Mouse (Mus musculus): ENCODE measurements around the gene Pum3.

Pum3 gene

GRCm38 (mm10) chr19:27379712-27380401 lies 49.8 kb downstream of the Pum3 start:
- no peak for DNase-seq (ENCODE audit: low read depth, low spot score)
- H3K27me3 ChIP-seq (ENCODE audit: control insufficient read depth, insufficient read depth, low read length, poor library complexity, severe bottlenecking), result no peaks in the 10 kb centered on the region
- no peaks in the 10 kb centered on the region for H3K36me3 ChIP-seq (ENCODE audit: control insufficient read depth, insufficient read depth, low read length, poor library complexity, severe bottlenecking)

GRCm38 (mm10) chr19:27370784-27371183 lies 58.8 kb downstream of the Pum3 start:
- DNase-seq (ENCODE audit: low read depth, low spot score), result no peak
- peaks cover 2% of the 10 kb centered on the region; the same call in 1 of the 2 replicates for H3K27me3 ChIP-seq (ENCODE audit: control insufficient read depth, insufficient read depth, low read length, poor library complexity, severe bottlenecking)
- no peaks in the 10 kb centered on the region for H3K36me3 ChIP-seq (ENCODE audit: control insufficient read depth, insufficient read depth, low read length, poor library complexity, severe bottlenecking)

- no peak for DNase-seq (ENCODE audit: low read depth, low spot score)
- peaks cover 2% of the 10 kb centered on the region; the same call in 1 of the 2 replicates for H3K27me3 ChIP-seq (ENCODE audit: control insufficient read depth, insufficient read depth, low read length, poor library complexity, severe bottlenecking)
- H3K36me3 ChIP-seq (ENCODE audit: control insufficient read depth, insufficient read depth, low read length, poor library complexity, severe bottlenecking), result no peaks in the 10 kb centered on the region
Measured at GRCm38 (mm10) chr19:27370174-27370573, 59.5 kb downstream of the Pum3 start.

GRCm38 (mm10) chr19:27369461-27370135 lies 60.0 kb downstream of the Pum3 start:
- H3K27me3 ChIP-seq (ENCODE audit: control insufficient read depth, insufficient read depth, low read length, poor library complexity, severe bottlenecking), result peaks cover 2% of the 10 kb centered on the region; the same call in 1 of the 2 replicates
- H3K36me3 ChIP-seq (ENCODE audit: control insufficient read depth, insufficient read depth, low read length, poor library complexity, severe bottlenecking), result no peaks in the 10 kb centered on the region
- no peak for DNase-seq (ENCODE audit: low read depth, low spot score)

- DNase-seq (ENCODE audit: low read depth, low spot score), result no peak
- Histone ChIP-seq H3K27me3 (ENCODE audit: control insufficient read depth, insufficient read depth, low read length, poor library complexity, severe bottlenecking) (peaks cover 2% of the 10 kb centered on the region; the same call in 1 of the 2 replicates), H3K36me3 (ENCODE audit: control insufficient read depth, insufficient read depth, low read length, poor library complexity, severe bottlenecking) (no peaks in the 10 kb centered on the region)
Measured at GRCm38 (mm10) chr19:27366113-27366746, 63.4 kb downstream of the Pum3 start.

- Histone ChIP-seq H3K27me3 (ENCODE audit: control insufficient read depth, insufficient read depth, low read length, poor library complexity, severe bottlenecking) (peaks cover 2% of the 10 kb centered on the region; the same call in 1 of the 2 replicates), H3K36me3 (ENCODE audit: control insufficient read depth, insufficient read depth, low read length, poor library complexity, severe bottlenecking) (no peaks in the 10 kb centered on the region)
- peak; percentile 1 for DNase-seq (ENCODE audit: low read depth, low spot score)
Measured at GRCm38 (mm10) chr19:27364521-27364931, 65.1 kb downstream of the Pum3 start.

- Histone ChIP-seq H3K27me3 (ENCODE audit: control insufficient read depth, insufficient read depth, low read length, poor library complexity, severe bottlenecking) (peaks cover 2% of the 10 kb centered on the region; the same call in 1 of the 2 replicates), H3K36me3 (ENCODE audit: control insufficient read depth, insufficient read depth, low read length, poor library complexity, severe bottlenecking) (no peaks in the 10 kb centered on the region)
- no peak for DNase-seq (ENCODE audit: low read depth, low spot score)
Measured at GRCm38 (mm10) chr19:27363891-27364290, 65.7 kb downstream of the Pum3 start.

GRCm38 (mm10) chr19:27360381-27360780 lies 69.2 kb downstream of the Pum3 start:
- no peak for DNase-seq (ENCODE audit: low read depth, low spot score)
- H3K27me3 ChIP-seq (ENCODE audit: control insufficient read depth, insufficient read depth, low read length, poor library complexity, severe bottlenecking), result no peaks in the 10 kb centered on the region
- no peaks in the 10 kb centered on the region for H3K36me3 ChIP-seq (ENCODE audit: control insufficient read depth, insufficient read depth, low read length, poor library complexity, severe bottlenecking)

- Histone ChIP-seq H3K27me3 (ENCODE audit: control insufficient read depth, insufficient read depth, low read length, poor library complexity, severe bottlenecking) (no peaks in the 10 kb centered on the region), H3K36me3 (ENCODE audit: control insufficient read depth, insufficient read depth, low read length, poor library complexity, severe bottlenecking) (no peaks in the 10 kb centered on the region)
- DNase-seq (ENCODE audit: low read depth, low spot score), result no peak
Measured at GRCm38 (mm10) chr19:27351700-27352099, 77.9 kb downstream of the Pum3 start.

GRCm38 (mm10) chr19:27346501-27346900 lies 83.1 kb downstream of the Pum3 start:
- H3K36me3 ChIP-seq (ENCODE audit: control insufficient read depth, insufficient read depth, low read length, poor library complexity, severe bottlenecking), result no peaks in the 10 kb centered on the region
- H3K27me3 ChIP-seq (ENCODE audit: control insufficient read depth, insufficient read depth, low read length, poor library complexity, severe bottlenecking), result no peaks in the 10 kb centered on the region
- DNase-seq (ENCODE audit: low read depth, low spot score), result no peak

All from splenic B cell, adult 2 months (primary cell).